Mouse (Mus musculus) bone marrow macrophage, adult 2 months (primary cell): ENCODE measurements around the gene Slc35g1.

Experiments used
- CTCF ChIP-seq: IDR thresholded peaks from 2 replicates; pipeline ENCODE4 v1.5.1; 2012; ENCODE audit warnings: low read depth, mild to moderate bottlenecking, low read length, moderate library complexity
- POLR2A ChIP-seq: IDR thresholded peaks from 2 replicates; pipeline ENCODE4 v1.6.1; 2012; ENCODE audit warnings: mild to moderate bottlenecking, low read depth, low read length, borderline replicate concordance

- TF ChIP-seq POLR2A (no peak), CTCF (no peak)
Observed at GRCm38 (mm10) chr19:38430475-38430874, 34.7 kb downstream of the Slc35g1 start.
